Mouse (Mus musculus) retina, adult 2 months (tissue): Measurements from ENCODE around the gene Uba52.

Experiments used
- DNase-seq: peaks from one replicate; pipeline ENCODE4 v3.0.0-alpha.2; 2012; ENCODE audit warnings: low read depth, low spot score

Uba52 gene

DNA sequence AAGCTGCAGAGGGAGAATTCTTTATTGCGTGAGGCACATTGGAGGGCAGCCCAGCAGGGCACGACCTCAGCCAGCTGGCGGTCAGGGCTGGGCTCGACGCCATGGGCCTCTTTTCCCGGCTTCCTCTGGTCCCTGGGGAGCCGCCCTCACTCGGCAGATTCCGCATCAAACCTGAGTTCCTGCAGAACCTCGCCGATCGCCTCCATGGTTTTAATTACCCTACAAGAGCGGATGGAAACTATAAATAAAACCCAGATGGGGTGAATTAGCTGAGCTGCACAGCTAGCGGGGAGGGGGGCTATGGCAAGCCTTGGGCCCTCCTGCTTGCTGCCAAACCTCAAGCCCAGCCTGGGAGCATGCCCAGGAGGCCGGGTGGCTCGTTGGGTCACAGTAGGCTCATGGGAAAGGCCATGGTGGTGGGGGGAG is 6.3 kb downstream of the Uba52 start:
- no peak for DNase-seq

DNA sequence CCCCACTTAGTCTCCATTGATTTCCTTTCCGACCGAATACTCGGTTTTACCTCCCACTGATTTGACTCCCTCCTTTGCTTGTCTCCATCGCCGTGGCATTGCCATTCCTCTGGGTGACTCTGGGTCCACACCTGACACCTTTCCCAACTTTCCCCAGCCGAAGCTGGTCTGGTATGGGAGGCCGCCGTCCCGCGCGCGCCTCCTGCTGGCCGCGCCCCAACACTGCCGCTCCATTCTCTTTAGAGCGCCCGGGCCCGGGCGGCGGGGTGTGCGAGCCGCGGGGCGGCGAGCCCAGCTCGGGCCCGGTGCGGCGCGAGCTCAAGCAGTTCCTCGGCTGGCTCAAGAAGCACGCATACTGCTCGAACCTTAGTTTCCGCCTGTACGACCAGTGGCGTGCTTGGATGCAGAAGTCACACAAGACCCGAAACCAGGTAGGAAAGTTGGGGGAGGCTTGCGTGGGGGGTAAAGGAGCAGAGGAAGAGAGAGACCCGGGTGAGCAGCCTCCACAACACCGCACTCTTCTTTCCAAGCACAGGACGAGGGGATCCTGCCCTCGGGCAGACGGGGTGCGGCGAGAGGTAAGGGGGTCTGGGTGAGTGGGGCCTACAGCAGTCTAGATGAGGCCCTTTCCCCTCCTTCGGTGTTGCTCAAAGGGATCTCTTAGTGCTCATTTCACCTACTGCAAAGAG is 7.4 kb downstream of the Uba52 start:
- DNase-seq = no peak

DNA sequence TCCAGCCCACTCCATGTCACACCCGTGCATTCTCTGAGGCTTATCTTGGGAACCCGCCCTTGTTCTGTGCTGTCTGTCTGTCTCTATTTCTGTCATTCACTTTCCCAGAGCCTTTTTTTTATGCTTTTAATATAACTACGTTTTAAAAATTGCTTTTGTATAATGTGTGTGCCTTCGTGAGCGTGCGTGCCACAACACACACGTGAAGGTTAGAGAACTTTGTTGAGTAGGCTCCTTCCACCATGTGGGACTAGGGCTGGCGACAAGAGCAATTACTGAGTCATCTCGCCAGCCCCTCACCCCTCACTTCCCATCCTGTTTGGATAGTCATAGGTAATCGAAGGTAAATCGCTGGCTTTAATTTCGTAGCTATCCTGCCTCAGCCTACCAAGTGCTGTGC is 8.1 kb downstream of the Uba52 start:
- DNase-seq = no peak

DNA sequence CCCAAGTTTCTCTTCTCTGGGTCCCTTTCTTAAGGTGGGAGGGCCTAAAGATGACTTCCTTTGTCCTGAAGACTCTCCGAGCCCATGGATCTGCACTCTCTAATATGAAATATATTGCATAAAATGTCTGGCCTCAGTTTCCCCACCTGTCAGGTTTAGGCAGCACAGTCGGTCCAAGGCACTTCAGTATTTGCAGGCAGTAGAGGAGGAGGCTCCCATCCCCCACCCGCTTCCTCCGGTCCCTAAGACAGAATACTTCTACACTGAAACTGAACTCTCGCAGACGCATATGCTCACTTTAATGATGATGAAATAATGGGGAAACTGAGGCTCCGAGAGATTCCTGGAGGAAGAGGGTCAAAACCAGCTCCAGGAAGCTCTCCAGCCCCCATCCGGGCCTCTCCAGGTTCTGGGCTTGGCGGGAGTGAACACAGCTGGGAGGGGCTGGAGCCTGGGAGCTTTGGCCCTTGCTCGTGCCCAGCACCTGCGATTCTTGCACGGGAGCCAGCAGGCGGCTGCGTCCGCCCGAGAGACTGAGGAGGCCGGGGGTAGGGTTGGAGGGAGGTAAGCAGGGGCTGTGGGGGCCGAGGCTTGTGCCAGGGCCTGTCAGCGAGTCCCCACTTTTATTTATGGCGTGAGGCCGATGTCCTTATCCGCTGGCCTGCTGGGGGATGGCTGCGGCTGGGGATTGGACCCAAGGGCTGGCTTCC is 8.6 kb downstream of the Uba52 start:
- no peak for DNase-seq

DNA sequence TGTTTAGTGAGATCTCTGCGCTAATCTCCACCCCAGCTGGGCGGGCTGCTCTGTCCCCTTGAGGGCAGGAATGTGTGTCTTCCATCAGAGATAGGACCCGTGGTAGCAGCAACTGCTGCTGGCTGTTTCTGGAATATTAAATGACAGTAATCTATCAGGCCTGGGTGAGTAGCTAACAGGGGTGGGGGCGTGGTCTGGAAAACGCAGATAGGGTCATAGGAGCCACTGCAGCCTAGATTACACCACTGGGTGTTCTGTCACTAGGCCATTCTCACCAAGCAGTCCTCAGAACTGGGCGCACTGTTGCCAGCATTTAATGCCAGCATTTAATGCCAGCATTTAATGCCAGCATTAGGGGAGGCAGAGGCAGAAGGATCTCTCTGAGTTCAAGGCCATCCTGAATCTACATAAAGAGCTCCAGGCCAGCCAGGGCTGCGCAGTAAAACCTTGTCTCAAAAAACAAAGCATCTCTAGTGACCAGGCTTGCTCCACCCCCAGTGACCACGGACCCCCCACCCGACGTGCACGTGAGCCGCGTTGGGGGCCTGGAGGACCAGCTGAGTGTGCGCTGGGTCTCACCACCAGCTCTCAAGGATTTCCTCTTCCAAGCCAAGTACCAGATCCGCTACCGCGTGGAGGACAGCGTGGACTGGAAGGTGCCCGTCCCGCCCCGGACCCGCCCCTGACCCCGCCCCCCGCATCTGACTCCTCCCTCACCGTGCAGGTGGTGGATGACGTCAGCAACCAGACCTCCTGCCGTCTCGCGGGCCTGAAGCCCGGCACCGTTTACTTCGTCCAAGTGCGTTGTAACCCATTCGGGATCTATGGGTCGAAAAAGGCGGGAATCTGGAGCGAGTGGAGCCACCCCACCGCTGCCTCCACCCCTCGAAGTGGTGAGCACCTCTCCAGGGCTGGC is 10.0 kb downstream of the Uba52 start:
- DNase-seq = no peak

DNA sequence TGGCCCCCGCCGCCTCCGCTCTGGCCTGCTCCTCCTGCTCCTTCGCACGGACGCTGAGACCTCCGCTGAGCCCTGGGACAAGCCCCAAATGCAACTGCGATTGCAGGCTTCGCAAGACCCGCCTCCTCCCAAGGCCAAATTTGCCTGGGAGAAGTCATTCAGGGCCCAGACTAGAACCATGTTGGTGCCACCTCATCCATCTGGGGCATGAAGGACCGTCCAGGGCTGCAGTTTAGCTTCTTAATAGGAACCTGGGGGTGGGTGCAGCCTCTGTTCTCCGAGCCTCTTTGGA is 14.9 kb downstream of the Uba52 start:
- no peak for DNase-seq

DNA sequence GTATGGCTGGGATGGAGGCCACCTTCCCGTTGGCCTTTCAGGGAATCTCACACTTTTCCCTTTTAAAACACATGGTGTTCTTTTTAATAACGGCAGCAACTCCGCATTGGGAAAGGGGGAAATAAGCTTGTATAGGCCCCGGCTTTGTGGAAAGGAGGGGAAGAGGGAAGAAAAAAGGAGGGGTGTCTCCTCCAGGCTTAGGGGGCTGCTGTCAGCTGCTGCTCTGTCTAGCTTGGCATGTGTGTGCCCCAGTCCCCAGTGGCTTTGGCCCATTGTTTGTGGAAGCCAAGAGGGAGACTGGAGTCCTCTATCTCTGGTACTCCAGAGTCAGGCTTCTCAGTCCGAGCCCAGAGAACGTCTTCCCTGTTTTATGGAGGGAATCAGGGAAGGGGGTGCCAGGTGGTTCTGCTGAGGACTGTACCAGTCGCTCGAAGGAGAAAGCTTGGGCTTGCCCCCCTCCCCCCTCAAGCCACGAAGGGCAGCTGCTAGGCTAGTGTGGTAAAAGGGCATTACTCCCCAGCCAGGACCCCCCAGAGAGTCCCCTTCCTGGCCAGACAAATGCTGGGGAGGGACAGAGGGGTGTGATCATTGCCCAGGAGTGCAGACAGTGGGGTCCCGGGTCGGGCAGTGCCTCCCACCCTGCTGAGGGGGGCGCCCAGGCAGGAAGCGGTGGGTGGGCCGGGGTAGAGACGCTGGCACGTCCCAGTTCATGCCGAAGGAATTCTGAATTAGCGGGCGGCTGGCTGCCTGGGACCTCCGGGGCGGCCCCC is 15.4 kb downstream of the Uba52 start:
- DNase-seq = no peak

DNA sequence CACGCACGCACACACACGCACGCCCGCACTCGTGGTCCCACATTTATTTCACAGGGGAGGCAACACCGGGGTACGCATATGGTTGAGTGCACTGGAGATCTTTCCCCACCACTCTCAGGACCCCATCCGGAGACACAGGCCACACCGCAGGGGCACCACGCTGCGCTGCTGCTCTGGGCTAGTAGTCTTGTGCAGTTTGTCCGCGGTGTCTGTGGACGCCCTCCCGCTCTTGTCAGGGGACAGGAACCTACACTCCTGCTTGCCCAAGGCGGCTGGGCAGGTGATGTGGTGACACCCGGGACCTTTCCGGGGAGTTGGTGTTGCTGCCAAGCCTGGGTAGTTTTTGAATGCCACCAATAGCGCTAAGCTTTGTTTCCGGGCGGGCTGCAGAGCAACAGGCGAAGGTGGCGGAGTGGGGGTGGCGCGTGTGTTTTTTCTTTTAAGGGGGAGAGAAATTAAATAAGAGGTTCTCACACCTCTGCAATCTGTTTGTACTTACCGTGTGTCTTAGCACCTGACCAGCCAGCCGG is 16.1 kb downstream of the Uba52 start:
- DNase-seq = no peak

DNA sequence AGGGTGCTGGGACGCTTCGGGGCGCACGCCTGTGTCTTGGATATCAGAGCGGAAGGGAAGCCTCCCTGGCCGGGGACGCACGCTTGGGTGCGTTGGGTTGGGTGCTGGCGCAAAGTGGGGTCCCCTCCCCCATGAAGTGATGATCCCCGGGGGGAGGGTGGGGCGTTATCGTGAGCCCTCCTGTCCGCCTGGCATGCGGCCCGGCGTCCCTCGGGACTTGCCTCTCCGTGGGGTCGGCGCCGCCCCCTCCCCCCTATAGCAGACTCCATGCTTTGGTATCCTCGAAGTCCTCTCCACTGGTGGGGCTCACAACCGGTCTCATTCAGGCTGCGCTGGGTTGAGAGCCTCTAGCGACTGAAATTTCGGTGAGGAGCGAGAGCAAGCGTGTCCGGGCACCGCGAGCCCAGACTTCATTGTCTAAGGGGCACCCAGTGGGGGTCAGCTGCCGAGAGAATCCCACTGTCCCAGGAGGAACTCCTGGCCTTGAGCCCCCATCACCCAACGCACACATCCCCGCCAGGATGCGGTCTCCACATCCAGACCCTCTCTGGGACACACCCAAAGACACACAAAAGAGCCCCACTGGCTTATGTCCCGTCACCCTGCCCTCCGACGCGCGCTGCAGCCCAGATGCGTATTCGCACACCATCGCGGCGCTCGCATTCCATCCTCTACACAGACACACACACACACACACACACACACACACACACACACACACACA is 16.7 kb downstream of the Uba52 start:
- no peak for DNase-seq

DNA sequence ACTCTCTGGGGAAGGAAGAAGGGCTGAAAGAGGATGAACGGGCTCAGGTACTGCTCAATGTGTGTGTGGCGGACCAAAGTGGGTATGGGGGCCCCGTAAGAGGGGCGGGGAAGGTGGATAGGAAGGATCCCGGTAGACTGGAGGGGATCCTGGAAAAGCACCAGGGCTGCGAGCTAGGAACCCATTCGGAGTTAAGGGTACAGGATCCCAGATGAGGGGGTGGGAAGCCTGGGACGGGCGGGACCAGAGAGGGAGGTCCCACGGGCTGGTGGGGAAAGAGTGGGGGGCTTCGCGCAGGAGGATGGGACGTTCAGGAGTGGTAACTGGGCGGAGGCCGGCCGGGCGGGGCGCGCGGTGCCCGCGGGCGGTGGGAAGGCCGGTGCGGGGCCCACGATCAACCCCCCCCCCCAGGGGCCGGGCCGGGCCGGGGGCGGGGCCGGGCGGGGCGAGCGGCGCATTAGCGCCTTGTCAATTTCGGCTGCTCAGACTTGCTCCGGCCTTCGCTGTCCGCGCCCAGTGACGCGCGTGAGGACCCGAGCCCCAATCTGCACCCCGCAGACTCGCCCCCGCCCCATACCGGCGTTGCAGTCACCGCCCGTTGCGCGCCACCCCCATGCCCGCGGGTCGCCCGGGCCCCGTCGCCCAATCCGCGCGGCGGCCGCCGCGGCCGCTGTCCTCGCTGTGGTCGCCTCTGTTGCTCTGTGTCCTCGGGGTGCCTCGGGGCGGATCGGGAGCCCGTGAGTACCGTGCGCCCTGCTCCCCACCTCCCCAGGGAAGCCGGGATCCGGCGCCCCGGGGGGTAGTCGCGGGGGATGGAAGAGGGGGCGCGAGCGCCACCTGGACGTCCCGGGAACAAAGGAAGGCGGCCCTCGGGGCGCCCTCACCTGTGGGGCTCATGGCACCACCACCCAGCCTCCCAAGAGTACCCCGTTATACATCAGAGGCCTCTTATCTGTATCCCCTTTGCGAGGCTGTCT is 17.6 kb downstream of the Uba52 start, which contains the start of gene Crlf1:
TSS of gene Crlf1 (plus strand) at position 495 of the 977 bp plus-strand sequence.
- no peak for DNase-seq

DNA sequence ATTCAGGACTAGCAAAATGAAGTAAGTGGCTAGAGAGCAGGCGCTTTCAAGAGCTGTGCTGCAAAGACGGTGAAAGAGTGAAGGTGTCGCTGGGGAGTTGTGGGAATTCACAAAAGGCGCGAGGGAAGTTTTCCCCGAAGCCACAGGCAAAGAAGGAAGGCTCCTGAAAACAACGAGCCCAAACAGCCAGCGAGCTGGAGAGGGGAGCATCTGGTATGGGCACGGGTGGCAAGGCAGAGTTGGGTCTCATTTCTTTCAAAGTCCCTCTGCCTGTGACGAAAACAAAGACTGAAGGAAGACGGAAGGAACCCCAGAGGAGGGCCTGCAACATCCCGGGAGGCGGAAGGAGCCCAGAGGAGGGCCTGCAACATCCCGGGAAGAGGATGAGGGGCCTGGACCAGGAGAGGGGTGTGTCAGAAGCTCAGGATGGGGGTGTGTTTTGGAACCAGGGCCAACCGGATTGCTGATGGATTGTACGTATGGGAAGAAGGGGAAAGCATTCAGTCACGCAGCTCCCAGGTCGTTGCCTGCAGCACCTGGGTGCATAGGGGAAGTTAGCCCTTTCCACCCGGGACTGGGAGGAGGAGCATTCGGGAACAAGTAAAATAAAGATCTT is 19.6 kb downstream of the Uba52 start:
- DNase-seq = no peak

DNA sequence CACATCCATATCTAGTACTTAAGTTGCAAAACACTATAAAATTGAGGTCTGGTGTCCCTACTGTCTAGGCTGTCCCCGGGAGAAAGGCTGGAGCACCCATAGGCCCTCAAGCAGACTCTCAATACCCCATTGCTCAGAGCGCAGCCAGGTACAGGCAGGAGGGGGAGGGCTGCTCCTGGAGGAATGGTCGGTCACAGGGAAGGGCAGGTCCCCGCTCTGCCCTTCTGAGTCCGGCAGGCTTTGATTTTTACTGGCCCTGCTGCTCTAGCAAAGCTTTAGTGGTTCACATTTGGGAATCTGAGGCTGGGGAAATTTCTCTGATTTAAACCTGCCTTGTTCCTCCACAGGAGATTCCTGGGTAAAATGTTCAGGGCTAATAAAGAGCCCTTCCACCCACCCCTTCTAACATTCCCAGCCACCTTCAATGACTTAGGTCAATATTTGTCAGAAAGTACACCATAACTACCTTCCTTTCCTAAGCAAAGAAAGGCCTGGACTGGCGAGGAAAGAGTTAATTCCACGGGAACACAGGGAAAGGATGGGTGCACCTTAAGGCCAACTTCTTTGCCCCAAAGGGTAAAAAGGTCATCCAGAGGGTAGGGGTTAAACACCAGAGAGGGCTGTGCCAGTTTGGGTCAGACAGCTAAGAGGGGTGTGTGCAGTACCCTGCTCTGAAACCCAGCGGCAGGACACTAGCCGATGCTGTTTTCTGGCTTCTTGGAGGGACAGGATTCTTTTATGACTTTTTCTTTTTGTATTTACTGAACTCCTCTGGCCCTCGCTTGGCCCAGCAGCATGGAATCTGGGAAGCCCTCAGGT is 20.3 kb downstream of the Uba52 start:
- no peak for DNase-seq

DNA sequence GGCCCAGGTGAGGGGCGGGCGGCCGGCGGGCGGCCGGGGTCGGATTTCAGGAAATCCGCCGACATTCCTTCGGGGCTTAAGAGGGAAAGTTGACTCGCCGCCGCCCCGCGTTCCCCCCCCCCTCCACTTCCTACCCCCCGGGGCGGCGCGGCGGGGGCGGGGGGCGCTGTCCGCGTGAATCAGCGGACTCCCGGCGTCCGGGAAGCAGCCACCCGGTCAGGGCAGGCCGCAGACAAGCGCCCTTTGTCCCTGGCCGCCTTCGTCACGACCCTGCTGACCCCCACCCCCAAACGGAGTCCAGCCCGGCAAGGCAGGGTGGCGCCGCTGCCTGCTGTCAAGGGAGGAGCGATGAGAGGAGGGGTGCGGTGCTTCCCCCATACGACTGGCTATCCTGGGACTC is 21.0 kb downstream of the Uba52 start:
- DNase-seq = no peak

DNA sequence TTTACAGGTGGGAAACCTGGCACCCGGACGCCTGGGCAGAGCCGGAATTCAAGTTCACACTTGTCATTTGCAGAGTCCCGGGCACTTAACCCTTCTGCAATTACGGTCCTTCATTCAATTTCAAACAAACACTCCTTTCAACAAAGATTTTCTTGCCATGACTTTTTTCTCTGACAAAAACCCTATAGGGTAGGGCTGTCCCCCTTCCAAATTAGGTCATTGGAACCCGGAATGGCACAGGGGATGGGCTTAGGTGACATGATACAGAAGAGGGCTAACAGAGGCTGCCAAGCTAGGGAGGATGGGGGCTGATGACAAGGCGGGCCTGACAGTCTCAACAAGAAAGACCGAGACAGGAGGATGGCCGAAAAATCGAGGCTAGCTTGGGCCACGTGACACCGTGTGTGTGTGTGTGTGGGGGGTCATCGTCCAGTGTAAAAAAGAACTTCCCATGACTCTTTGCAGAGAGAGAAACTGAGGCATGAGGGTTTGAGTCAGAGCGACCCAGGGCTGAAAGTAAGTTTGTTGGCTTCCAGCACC is 21.6 kb downstream of the Uba52 start:
- no peak for DNase-seq

DNA sequence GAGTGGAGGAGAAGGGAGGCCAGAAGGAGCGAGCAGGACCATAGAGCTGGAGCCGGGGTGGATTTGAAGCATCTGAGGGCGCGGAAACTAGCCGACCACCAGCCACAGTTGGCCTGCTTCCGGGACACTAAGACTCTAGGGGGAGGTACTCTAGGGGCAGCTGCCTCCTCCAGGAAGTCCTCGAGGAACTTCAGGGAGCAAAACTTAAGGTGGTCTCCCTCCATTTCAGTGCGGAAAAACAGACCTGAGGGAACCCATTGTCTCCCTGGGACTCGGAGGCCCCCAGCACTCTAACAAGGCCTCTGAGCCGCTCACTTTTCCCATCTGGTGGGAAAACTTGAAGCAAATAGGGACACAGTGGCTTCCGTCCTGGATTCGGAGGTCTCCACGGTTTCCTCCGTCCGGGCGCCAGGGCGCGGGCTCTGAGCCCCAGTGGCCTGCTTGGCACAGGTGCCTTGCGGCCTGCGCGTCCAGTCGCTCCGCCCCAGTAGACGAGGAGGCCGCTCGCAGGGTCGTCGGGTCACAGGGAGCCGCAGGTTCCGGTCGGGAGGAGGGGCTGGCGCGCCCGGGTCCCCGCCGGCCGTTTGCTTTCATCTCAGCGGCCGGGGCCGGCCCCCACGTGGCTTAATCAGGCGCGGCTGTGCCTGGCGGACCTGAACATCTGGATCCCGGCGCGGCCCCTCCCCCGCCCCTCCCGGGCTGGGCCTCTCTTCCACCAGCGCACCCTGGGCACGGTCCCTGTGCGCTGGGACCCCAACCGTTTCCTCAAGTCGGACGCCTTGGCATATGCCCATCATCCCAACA is 22.4 kb downstream of the Uba52 start:
- DNase-seq = no peak

DNA sequence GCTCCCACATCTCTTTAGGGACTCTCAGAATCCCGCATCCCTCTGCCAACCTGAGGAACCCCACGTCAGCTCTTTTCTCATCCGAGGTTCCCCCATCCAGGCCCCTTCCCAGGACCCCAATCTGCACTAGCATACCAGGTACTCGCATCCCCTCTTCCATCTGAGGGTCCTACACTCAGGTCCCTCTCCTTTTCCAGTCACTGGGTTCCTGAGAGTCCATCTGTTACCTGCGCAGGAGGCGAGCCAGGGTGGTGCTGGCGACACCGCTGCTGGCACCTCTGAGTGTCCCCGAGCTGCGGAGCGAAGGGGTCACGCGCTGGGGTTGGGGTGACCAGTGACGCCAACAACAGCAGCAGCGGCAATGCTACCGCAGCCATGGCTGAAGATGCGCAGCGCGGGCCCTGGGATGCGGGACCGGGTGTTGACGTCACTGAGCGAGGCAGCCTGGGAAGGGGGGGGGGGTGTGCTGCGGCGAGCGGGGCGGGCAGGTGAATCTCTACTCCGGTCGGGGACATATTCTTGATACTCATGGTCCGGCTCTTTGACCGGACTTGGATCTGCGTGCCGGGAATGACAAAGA is 23.6 kb downstream of the Uba52 start, which contains the start of gene Tmem59l:
TSS of gene Tmem59l (minus strand) at position 418 of the 580 bp plus-strand sequence.
- DNase-seq = no peak
